Mouse (Mus musculus): ENCODE data around the gene Fam131b. TPM values are rescaled to one million over a fixed set of nuclear protein-coding genes. Genes with fewer than 3 reads are reported as not detected.

Gene Fam131b
- polyA plus RNA-seq, 1 experiment from 2014 or later, result 1.2 TPM

GRCm38 (mm10) chr6:42362974-42363373 is 38.5 kb upstream of the Fam131b start:
- Histone ChIP-seq H3K27ac (no peak overlapping the region), H3K36me3 (peaks cover 29% of the 10 kb centered on the region), H3K9me3 (no peaks in the 10 kb centered on the region), H3K4me3 (no peak overlapping the region), H3K27me3 (no peaks in the 10 kb centered on the region), H3K4me1 (no peaks in the 10 kb centered on the region), H3K9ac (no peak overlapping the region), H3K4me2 (replicated peaks) (no peak overlapping the region)
- 68% methylated on average over 3 of the region's 3 CpGs for WGBS
- no peak for ATAC-seq (ENCODE audit: insufficient number of reproducible peaks, insufficient read depth, low FRiP score, low TSS enrichment)

- Histone ChIP-seq H3K27me3 (no peaks in the 10 kb centered on the region), H3K4me1 (no peaks in the 10 kb centered on the region), H3K4me3 (no peak overlapping the region), H3K36me3 (peaks cover 34% of the 10 kb centered on the region), H3K4me2 (replicated peaks) (no peak overlapping the region), H3K9ac (no peak overlapping the region), H3K9me3 (no peaks in the 10 kb centered on the region), H3K27ac (no peak overlapping the region)
- no peak for ATAC-seq (ENCODE audit: insufficient number of reproducible peaks, insufficient read depth, low FRiP score, low TSS enrichment)
- 74% methylated on average over 1 of the region's 1 CpGs for WGBS
Measured at GRCm38 (mm10) chr6:42362497-42362896, 38.1 kb upstream of the Fam131b start.

DNA sequence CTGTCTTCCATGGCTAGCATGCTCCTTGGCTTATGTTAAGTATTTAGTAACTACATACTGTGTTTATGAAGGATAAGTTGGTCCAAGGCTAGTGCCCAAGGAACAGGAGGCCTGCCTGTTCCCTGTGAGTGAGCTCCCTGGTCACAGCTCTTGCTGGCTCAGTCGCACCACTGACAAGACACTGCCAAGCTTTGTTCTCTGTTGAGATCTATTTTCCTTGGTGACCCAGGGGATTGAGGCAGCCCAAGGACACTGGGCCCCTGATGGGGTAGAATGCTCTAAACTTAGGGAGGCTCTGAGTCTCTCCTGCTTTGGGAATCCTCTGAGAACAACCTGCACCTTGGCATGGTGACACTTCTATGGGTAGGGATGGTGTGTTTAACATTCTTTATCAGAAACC is 37.6 kb upstream of the Fam131b start:
- no peaks in the 10 kb centered on the region for H3K9me3 ChIP-seq
- no peaks in the 10 kb centered on the region for H3K4me1 ChIP-seq
- 45% methylated on average over 1 of the region's 1 CpGs for WGBS
- H3K27me3 ChIP-seq, result no peaks in the 10 kb centered on the region
- no peak for ATAC-seq (ENCODE audit: insufficient number of reproducible peaks, insufficient read depth, low FRiP score, low TSS enrichment)
- no peak overlapping the region for H3K4me3 ChIP-seq
- no peak overlapping the region for H3K9ac ChIP-seq
- no peak overlapping the region for H3K4me2 ChIP-seq (replicated peaks)
- no peak overlapping the region for H3K27ac ChIP-seq
- H3K36me3 ChIP-seq, result peaks cover 38% of the 10 kb centered on the region

DNA sequence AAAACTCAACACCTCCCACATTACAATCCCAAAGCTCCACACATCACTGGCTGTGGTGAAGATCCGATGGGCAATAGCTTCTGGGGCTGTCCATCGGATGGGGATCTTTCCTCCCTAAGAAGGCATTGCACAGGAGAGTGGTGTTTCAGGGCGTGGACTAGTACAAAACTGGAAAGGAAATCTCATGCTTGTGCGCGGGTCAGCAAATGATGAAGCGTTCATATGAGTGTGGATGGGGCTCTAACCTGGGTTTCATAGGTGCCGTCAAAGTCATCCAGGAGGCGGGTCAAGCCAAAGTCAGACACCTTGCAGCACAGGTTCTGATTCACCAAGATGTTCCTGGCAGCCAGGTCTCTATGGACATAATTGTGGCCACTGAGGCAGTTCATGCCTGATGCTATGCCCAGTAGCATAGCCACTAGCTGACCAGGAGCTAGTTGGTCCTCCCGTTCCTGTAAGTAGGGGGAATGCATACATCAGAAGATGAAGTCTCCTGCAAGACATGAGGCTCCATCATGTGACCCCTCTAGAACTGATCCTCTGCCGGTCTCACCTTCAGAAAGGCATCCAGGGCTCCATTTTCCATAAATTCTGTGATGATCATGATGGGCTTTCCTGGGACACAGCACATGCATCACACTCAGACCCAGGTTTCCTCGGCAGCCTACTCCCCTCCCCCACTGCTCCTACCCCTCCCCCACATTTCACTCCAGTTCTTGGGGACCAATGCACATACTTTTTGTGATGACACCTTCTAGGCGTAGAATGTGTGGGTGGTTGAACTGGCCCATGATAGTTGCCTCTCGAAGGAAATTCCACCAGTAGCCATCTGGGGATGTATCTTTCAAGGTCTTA is 36.8 kb upstream of the Fam131b start:
- no peak overlapping the region for H3K27ac ChIP-seq
- WGBS, result 92% methylated on average over 13 of the region's 13 CpGs
- no peaks in the 10 kb centered on the region for H3K27me3 ChIP-seq
- H3K4me3 ChIP-seq, result no peak overlapping the region
- no peak for ATAC-seq (ENCODE audit: insufficient number of reproducible peaks, insufficient read depth, low FRiP score, low TSS enrichment)
- peaks cover 46% of the 10 kb centered on the region for H3K36me3 ChIP-seq
- H3K9me3 ChIP-seq, result no peaks in the 10 kb centered on the region
- no peaks in the 10 kb centered on the region for H3K4me1 ChIP-seq
- H3K4me2 ChIP-seq (replicated peaks), result no peak overlapping the region
- H3K9ac ChIP-seq, result no peak overlapping the region

DNA sequence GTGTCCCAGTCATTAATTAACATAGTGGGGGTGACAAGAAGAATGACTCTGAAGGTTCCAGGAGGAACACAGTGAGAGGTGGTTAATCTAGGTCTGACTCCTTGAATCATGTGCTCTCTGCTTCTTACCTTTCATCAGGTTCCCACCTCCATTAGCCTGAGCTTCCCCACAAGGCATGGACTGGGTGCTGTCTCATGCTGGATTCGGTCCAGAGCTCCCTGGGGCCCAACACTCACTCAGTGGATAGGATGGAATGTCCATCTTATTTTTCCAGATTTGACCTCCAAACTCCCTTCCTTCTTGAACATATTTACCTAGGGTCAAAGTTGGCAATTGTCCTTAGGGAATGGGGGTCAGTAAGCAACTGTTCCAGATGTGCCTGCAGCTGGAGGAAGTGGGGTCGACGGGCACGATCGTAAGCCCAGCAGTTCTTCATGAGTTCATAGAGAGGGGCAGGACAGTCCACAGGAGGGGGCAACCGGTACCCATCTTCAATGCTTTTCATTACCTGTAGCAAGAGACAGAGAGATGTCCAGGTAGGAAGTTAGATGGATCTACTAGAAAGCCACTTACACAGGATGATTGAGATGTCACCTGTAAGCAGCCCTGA is 35.9 kb upstream of the Fam131b start:
- Histone ChIP-seq H3K9ac (no peak overlapping the region), H3K4me3 (no peak overlapping the region), H3K36me3 (peaks cover 55% of the 10 kb centered on the region), H3K4me2 (replicated peaks) (no peak overlapping the region), H3K9me3 (no peaks in the 10 kb centered on the region), H3K27me3 (no peaks in the 10 kb centered on the region), H3K27ac (no peak overlapping the region), H3K4me1 (no peaks in the 10 kb centered on the region)
- no peak for ATAC-seq (ENCODE audit: insufficient number of reproducible peaks, insufficient read depth, low FRiP score, low TSS enrichment)
- 72% methylated on average over 6 of the region's 6 CpGs for WGBS

GRCm38 (mm10) chr6:42359364-42360147 is 35.1 kb upstream of the Fam131b start:
- H3K36me3 ChIP-seq, result peaks cover 63% of the 10 kb centered on the region

DNA sequence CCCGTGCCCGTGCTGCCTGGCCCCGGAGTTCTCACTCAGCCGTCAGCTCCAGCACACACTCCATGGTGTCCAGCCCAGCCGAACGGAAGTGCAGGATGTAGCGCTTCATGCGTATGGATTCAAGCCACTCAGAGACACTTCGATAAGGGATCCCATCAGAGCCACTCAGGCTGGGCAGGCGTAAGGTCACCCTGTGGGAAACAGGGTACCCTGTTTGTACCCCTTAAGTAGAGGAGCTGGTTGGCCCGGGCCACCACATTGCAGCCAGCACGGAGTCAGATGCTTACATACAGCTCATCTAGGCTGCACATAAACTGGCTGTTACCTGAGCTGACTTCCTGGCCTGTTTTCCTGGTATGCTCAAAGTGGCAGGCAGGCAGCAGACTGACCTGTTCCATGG is 34.5 kb upstream of the Fam131b start:
- 91% methylated on average over 12 of the region's 12 CpGs for WGBS
- H3K9me3 ChIP-seq, result no peaks in the 10 kb centered on the region
- no peak overlapping the region for H3K4me2 ChIP-seq (replicated peaks)
- no peak overlapping the region for H3K9ac ChIP-seq
- no peaks in the 10 kb centered on the region for H3K27me3 ChIP-seq
- no peak for ATAC-seq (ENCODE audit: insufficient number of reproducible peaks, insufficient read depth, low FRiP score, low TSS enrichment)
- H3K4me3 ChIP-seq, result no peak overlapping the region
- no peak overlapping the region for H3K27ac ChIP-seq
- peaks cover 63% of the 10 kb centered on the region for H3K36me3 ChIP-seq
- peaks cover 6% of the 10 kb centered on the region; the same call in 1 of the 2 replicates for H3K4me1 ChIP-seq

More at GRCm38 (mm10) chr6:42359364-42360147, 35.1 kb upstream of the Fam131b start:
- no peak for ATAC-seq (ENCODE audit: insufficient number of reproducible peaks, insufficient read depth, low FRiP score, low TSS enrichment)
- no peak overlapping the region for H3K9ac ChIP-seq
- H3K4me3 ChIP-seq, result no peak overlapping the region
- 73% methylated on average over 9 of the region's 9 CpGs for WGBS
- H3K4me1 ChIP-seq, result peaks cover under 1% of the 10 kb centered on the region; the same call in 1 of the 2 replicates
- H3K27ac ChIP-seq, result no peak overlapping the region
- H3K27me3 ChIP-seq, result no peaks in the 10 kb centered on the region
- H3K9me3 ChIP-seq, result no peaks in the 10 kb centered on the region
- no peak overlapping the region for H3K4me2 ChIP-seq (replicated peaks)

DNA sequence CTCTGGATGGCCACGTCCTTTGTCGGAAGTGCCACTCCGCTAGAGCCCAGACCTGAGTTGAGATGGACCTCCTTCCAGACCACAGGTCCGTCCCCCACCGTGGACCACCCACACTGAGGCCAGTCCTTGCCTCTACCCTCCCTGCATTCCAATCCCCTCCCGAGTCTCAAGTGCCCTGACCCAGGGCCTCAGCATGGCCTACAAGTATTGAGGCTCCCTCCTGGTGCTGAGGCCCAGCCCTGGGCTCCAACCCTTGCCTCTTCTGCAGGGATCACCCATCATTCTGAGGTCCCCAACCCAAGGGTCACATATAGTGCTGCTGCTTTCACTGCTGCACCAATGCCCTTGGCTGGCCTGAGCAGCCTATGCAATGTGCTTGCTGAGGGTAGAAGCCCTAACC is 33.5 kb upstream of the Fam131b start:
- no peak overlapping the region for H3K9ac ChIP-seq
- 63% methylated on average over 6 of the region's 6 CpGs for WGBS
- no peaks in the 10 kb centered on the region for H3K9me3 ChIP-seq
- H3K4me1 ChIP-seq, result peaks cover 15% of the 10 kb centered on the region; the same call in 1 of the 2 replicates
- H3K27me3 ChIP-seq, result no peaks in the 10 kb centered on the region
- peaks cover 66% of the 10 kb centered on the region for H3K36me3 ChIP-seq
- no peak for ATAC-seq (ENCODE audit: insufficient number of reproducible peaks, insufficient read depth, low FRiP score, low TSS enrichment)
- no peak overlapping the region for H3K4me3 ChIP-seq
- no peak overlapping the region for H3K4me2 ChIP-seq (replicated peaks)
- no peak overlapping the region for H3K27ac ChIP-seq

- H3K9ac ChIP-seq, result no peak overlapping the region
- H3K27me3 ChIP-seq, result no peaks in the 10 kb centered on the region
- no peak for ATAC-seq (ENCODE audit: insufficient number of reproducible peaks, insufficient read depth, low FRiP score, low TSS enrichment)
- no peak overlapping the region for H3K27ac ChIP-seq
- H3K4me2 ChIP-seq (replicated peaks), result no peak overlapping the region
- WGBS, result 95% methylated on average over 5 of the region's 5 CpGs
- H3K9me3 ChIP-seq, result no peaks in the 10 kb centered on the region
- H3K4me3 ChIP-seq, result no peak overlapping the region
- peaks cover 75% of the 10 kb centered on the region for H3K36me3 ChIP-seq
- H3K4me1 ChIP-seq, result peaks cover 23% of the 10 kb centered on the region
Measured at GRCm38 (mm10) chr6:42356913-42357312, 32.5 kb upstream of the Fam131b start.

DNA sequence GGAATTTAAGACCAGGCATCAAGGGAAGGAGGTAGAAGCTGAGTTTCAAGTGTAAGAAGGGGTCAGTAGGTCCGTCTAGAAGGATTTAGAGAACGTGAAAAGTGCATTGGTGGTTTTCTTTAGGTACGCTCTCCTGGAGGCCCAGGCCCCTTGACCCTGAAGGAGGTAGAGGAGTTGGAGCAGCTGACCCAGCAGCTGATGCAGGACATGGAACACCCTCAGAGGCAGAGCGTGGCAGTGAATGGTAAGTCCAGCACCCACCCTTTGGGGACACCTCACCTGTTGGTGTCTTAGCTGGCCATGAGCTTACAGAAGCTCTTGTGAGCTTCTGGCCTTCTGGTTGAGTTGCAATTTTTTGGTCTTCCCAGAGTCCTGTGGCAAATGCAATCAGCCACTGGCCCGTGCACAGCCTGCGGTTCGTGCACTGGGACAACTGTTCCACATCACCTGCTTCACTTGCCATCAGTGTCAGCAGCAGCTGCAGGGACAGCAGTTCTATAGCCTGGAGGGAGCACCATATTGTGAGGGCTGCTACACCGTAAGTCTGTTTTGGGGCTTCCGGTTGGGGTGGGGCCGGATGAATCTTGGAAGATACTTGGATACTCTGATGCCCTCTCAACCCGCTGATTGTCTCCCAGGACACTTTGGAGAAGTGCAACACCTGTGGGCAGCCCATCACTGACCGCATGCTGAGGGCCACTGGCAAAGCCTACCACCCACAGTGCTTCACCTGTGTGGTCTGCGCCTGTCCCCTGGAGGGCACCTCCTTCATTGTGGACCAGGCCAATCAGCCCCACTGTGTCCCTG is 31.6 kb upstream of the Fam131b start:
- H3K4me2 ChIP-seq (replicated peaks), result no peak overlapping the region
- H3K9me3 ChIP-seq, result no peaks in the 10 kb centered on the region
- WGBS, result 93% methylated on average over 13 of the region's 13 CpGs
- no peak overlapping the region for H3K27ac ChIP-seq
- no peak overlapping the region for H3K9ac ChIP-seq
- peaks cover 33% of the 10 kb centered on the region for H3K4me1 ChIP-seq
- H3K27me3 ChIP-seq, result no peaks in the 10 kb centered on the region
- H3K36me3 ChIP-seq, result peaks cover 76% of the 10 kb centered on the region
- no peak for ATAC-seq (ENCODE audit: insufficient number of reproducible peaks, insufficient read depth, low FRiP score, low TSS enrichment)
- no peak overlapping the region for H3K4me3 ChIP-seq

GRCm38 (mm10) chr6:42355366-42355765 is 30.9 kb upstream of the Fam131b start:
- H3K4me1 ChIP-seq, result peaks cover 36% of the 10 kb centered on the region
- H3K27me3 ChIP-seq, result no peaks in the 10 kb centered on the region
- H3K9ac ChIP-seq, result no peak overlapping the region
- H3K36me3 ChIP-seq, result peaks cover 73% of the 10 kb centered on the region
- no peaks in the 10 kb centered on the region for H3K9me3 ChIP-seq
- no peak overlapping the region for H3K27ac ChIP-seq
- no peak overlapping the region for H3K4me3 ChIP-seq
- 97% methylated on average over 6 of the region's 6 CpGs for WGBS
- H3K4me2 ChIP-seq (replicated peaks), result no peak overlapping the region
- no peak for ATAC-seq (ENCODE audit: insufficient number of reproducible peaks, insufficient read depth, low FRiP score, low TSS enrichment)

Data from embryonic facial prominence, embryonic 12.5 days (tissue).